Mouse (Mus musculus) forebrain, embryonic 11.5 days (tissue): ENCODE results near the gene Dact3. TPM values are rescaled to one million over a fixed set of nuclear protein-coding genes. Genes with fewer than 3 reads are reported as not detected.

Experiments
- ATAC-seq: fragments of 200-750 bp; cut with Nextera tagmentation; replicated peaks from 2 replicates; pipeline ENCODE4 v1.8.0; 2017; ENCODE audit warnings: moderate TSS enrichment; ENCODE audit not compliant: low FRiP score
- DNase-seq: peaks from one replicate; pipeline ENCODE4 v3.0.0-alpha.2; 2017; ENCODE audit warnings: low spot score
- H3K27ac ChIP-seq: fragments of 300-500 bp; sonication (generic); 2 replicates; pipeline ENCODE4 v1.5.1; 2014; ENCODE audit warnings: low read depth, low read length
- H3K27me3 ChIP-seq: fragments of 300-500 bp; sonication (generic); 2 replicates; pipeline ENCODE4 v1.6.1; 2014; ENCODE audit warnings: mild to moderate bottlenecking, low read length, mixed read lengths; ENCODE audit not compliant: control insufficient read depth, insufficient read depth
- H3K36me3 ChIP-seq: fragments of 300-500 bp; sonication (generic); 2 replicates; pipeline ENCODE4 v1.6.1; 2014; ENCODE audit warnings: mild to moderate bottlenecking, low read length, moderate library complexity, mixed read lengths; ENCODE audit not compliant: control insufficient read depth, insufficient read depth
- H3K4me1 ChIP-seq: fragments of 300-500 bp; sonication (generic); replicated peaks from 2 replicates; pipeline ENCODE4 v1.6.1; 2014; ENCODE audit warnings: low read length, mixed read lengths; ENCODE audit not compliant: control insufficient read depth, insufficient read depth
- H3K4me2 ChIP-seq: fragments of 300-500 bp; sonication (generic); 2 replicates; pipeline ENCODE4 v1.6.1; 2014; ENCODE audit warnings: low read depth, mild to moderate bottlenecking, low read length, moderate library complexity, mixed read lengths; ENCODE audit not compliant: severe bottlenecking
- H3K4me3 ChIP-seq: fragments of 300-500 bp; sonication (generic); 2 replicates; pipeline ENCODE4 v1.5.1; 2014; ENCODE audit warnings: low read depth, low read length
- H3K9ac ChIP-seq: fragments of 300-500 bp; sonication (generic); 2 replicates; pipeline ENCODE4 v1.6.1; 2014; ENCODE audit warnings: low read length
- H3K9me3 ChIP-seq: fragments of 300-500 bp; sonication (generic); 2 replicates; pipeline ENCODE4 v1.6.1; 2016; ENCODE audit warnings: low read length, mixed read lengths; ENCODE audit not compliant: control insufficient read depth
- WGBS: fragments of 180-500 bp; shearing (Covaris S2); extraction: QIAGEN DNeasy Blood & Tissue Kit; methylation state at CpG from one replicate; pipeline ENCODE4 v1.1.7; 2014; 5-methylcytosine and 5-hydroxymethylcytosine counted together
- polyA plus RNA-seq: library from polyadenylated mRNA; unstranded; fragments of >200 nt; fragmentation: Nextera tagmentation; extraction: Ambion mirVana; gene quantifications from 2 replicates; pipeline ENCODE4 v1.2.1, GENCODE M21; 2014

Dact3 gene
- 4.8 and 7.0 TPM in 2 replicates for polyA plus RNA-seq

DNA sequence AGATGAGACGGTGACA lies at the start of gene Dact3:
TSS of gene Dact3 (plus strand) at position 8 of the 16 bp plus-strand sequence.
- ATAC-seq (no peak), DNase-seq (no peak)
- Histone ChIP-seq H3K36me3 (no peaks in the 10 kb centered on the region), H3K4me1 (peaks cover 18% of the 10 kb centered on the region), H3K27ac (peak within 1 kb of the TSS; percentile 92), H3K4me2 (peak within 1 kb of the TSS; percentile 95), H3K4me3 (peak within 1 kb of the TSS; percentile 69), H3K9ac (peak within 1 kb of the TSS; percentile 74), H3K9me3 (no peaks in the 10 kb centered on the region; the same call in 1 of the 2 replicates), H3K27me3 (no peaks in the 10 kb centered on the region)
- 0% methylated on average over 1 of the region's 1 CpGs for WGBS

- H3K9me3 ChIP-seq = no peaks in the 10 kb centered on the region
- ATAC-seq (no peak), DNase-seq (no peak)
- no peaks in the 10 kb centered on the region for H3K27me3 ChIP-seq
- peaks cover 3% of the 10 kb centered on the region; the same call in 1 of the 2 replicates for H3K4me1 ChIP-seq
- peaks cover 10% of the 10 kb centered on the region for H3K36me3 ChIP-seq
- WGBS = 85% methylated on average over 10 of the region's 10 CpGs
- H3K4me2 ChIP-seq = no peak overlapping the region
- H3K27ac ChIP-seq = no peak overlapping the region
- no peak overlapping the region for H3K4me3 ChIP-seq
- H3K9ac ChIP-seq = no peak overlapping the region
These were observed 49.3 kb upstream of the Dact3 start for GRCm38 (mm10) chr7:16825785-16826184.

DNA sequence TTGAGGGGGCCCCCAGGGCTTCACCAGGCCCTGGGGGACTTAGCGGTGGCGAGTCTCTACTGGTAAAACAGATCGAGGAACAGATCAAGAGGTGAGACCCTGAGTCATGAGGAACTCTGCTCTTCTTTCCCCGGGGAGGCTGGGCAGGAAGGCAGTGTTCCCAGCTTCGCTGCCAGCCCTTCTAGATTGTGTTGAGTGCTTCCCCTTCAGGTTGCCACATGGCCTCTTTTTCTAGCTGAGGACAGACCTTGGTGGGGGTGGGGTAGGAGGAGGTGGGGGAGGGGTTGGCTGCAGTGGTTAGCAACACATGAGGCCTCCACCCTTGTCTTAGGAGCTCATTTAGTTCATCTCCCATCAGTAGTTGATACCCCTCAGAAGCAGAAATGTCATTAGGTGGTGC lies 48.5 kb upstream of the Dact3 start:
- Histone ChIP-seq H3K27ac (no peak overlapping the region), H3K36me3 (peaks cover 12% of the 10 kb centered on the region)
- WGBS = 87% methylated on average over 5 of the region's 5 CpGs

DNA sequence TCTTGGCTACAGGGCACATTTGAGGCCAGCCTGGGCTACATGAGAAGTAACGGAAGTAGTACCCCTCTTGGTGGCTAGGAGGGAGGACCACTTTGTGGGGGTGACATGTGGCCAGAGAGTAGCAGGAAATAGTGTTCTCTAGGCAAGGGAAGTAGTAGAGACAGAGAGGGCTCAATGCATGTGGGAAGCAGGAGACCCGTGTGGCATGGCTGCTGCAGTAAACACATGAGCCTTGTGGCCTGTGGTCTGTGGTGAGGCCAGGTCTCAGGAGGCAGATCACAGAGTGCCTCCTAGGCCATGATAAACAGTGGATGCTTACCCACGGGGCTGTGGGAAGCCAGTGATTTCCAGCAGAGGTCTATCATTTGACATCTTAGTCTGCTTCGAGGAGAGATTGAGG lies 47.8 kb upstream of the Dact3 start:
- Histone ChIP-seq H3K4me2 (no peak overlapping the region), H3K27me3 (no peaks in the 10 kb centered on the region), H3K4me3 (no peak overlapping the region), H3K36me3 (peaks cover 13% of the 10 kb centered on the region), H3K9me3 (no peaks in the 10 kb centered on the region), H3K27ac (no peak overlapping the region), H3K9ac (no peak overlapping the region), H3K4me1 (no peaks in the 10 kb centered on the region)
- no peak for ATAC-seq
- DNase-seq = no peak
- WGBS = 84% methylated on average over 4 of the region's 4 CpGs

More for the DNA sequence above, 48.5 kb upstream of the Dact3 start:
- no peaks in the 10 kb centered on the region for H3K27me3 ChIP-seq
- peaks cover 2% of the 10 kb centered on the region; the same call in 1 of the 2 replicates for H3K4me1 ChIP-seq
- no peak overlapping the region for H3K4me3 ChIP-seq
- H3K4me2 ChIP-seq = no peak overlapping the region
- H3K9me3 ChIP-seq = no peaks in the 10 kb centered on the region
- DNase-seq (no peak), ATAC-seq (no peak)
- H3K9ac ChIP-seq = no peak overlapping the region

GRCm38 (mm10) chr7:16830449-16830848 lies 44.7 kb upstream of the Dact3 start:
- Histone ChIP-seq H3K36me3 (peaks cover 24% of the 10 kb centered on the region), H3K9ac (no peak overlapping the region), H3K27me3 (no peaks in the 10 kb centered on the region), H3K9me3 (no peaks in the 10 kb centered on the region), H3K27ac (no peak overlapping the region), H3K4me1 (no peaks in the 10 kb centered on the region), H3K4me2 (no peak overlapping the region), H3K4me3 (no peak overlapping the region)
- no peak for DNase-seq
- 93% methylated on average over 9 of the region's 9 CpGs for WGBS
- no peak for ATAC-seq

DNA sequence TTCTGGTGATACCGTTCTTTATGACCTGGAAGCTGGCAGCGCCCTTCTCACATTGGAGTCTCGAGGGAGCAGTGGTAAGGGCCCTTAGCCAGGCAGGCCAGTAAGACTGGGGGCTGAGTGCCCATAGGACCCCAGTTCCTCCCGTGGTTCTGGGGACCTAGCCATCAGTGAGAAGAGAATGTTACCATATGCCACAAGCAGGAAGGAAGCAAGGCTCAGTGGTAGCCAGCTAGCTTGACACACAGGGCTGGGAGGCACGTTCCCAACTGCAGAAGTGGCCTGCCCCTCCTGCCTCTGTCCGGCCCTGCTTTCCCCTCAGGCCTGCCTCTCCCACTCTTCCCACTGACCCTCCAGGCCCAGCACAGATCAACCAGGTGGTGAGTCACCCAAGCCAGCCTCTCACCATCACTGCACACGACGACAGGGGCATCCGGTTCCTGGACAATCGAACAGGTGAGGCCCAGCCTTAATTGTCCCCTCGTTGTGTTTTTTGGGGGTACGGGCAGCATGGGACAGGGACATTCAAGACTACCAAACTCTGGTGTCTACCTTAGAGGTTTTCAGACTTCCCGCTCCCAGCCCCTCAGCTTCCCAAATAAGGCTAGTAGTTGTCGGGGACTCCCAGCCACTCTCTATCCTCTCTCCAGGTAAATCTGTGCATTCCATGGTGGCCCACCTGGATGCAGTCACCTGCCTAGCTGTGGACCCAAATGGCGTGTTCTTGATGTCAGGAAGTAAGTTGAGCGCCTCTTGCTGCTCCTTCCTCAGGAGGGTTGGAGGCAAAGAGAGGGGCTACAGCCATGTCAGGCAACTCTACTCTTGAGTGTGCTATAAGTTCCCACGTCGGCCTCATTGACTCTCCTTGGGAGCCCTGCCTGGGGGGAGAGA lies 37.0 kb upstream of the Dact3 start:
- Histone ChIP-seq H3K27me3 (no peaks in the 10 kb centered on the region), H3K36me3 (peaks cover 7% of the 10 kb centered on the region; the same call in 1 of the 2 replicates), H3K4me3 (no peak overlapping the region), H3K9me3 (no peaks in the 10 kb centered on the region), H3K27ac (no peak overlapping the region), H3K9ac (no peak overlapping the region), H3K4me1 (no peaks in the 10 kb centered on the region; the same call in 1 of the 2 replicates), H3K4me2 (no peak overlapping the region)
- ATAC-seq (no peak), DNase-seq (no peak)
- WGBS = 94% methylated on average over 18 of the region's 18 CpGs

DNA sequence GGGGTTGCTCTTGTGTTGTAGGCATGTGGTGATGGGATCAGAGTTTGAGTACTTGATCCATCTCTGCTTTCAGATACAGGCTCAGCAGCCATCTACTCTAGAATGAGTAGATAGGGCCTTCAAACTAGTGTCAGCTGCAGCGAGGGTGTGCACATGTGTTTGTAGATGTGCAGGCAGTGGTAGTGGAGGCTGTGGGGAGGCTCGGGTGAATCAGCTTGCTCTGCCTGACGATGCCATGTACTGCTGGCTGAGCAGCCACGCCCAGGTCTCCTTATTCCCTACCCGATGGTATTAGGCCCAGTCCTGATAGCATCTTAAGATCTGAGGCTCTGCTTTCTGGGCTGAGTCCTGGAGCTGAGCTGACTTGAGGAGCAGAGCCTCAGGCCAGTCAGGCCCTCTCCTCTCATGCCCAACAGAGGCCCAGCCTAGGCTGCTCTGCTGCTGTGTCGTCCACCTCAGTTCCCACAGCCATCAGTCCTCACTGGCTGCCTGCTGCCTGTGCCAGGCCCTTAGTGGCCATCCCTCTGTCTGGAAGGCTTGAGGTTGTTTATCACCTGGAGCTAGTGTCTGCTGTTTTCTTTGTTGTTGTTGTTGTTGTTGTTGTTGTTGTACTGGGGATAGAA lies 36.2 kb upstream of the Dact3 start:
- Histone ChIP-seq H3K27me3 (no peaks in the 10 kb centered on the region), H3K9me3 (no peaks in the 10 kb centered on the region), H3K4me3 (no peak overlapping the region), H3K36me3 (peaks cover 5% of the 10 kb centered on the region; the same call in 1 of the 2 replicates), H3K27ac (no peak overlapping the region), H3K9ac (no peak overlapping the region), H3K4me1 (peaks cover 3% of the 10 kb centered on the region), H3K4me2 (no peak overlapping the region)
- 84% methylated on average over 6 of the region's 6 CpGs for WGBS
- ATAC-seq (no peak), DNase-seq (no peak)

DNA sequence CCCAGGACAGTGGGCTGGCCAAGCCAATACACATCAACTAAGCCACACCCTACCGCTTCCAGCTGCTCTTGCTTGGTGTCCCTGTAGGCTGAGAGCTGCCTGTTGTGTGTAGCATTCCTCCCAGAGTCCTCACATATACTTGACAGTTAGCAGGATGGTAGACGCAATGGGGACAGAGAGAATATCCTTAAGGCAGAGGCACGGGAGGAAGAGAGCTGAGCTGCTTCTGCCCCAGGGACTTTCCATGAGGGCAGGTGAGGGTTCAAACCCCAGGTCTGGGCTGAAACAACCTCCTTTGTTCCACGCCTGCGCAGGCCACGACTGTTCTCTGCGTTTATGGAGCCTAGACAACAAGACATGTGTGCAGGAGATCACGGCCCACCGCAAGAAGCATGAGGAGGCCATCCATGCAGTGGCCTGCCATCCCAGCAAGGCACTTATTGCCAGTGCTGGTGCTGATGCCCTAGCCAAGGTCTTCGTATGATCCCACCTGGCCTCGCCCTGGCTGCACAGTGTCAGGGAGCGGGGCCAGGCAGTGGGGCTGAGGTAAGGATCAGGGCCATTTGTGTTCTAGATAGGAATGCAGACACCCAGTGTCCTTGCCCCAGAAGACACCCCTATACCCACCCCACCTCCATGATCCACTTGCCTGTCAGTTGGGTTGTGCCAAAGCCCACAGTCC lies 35.5 kb upstream of the Dact3 start:
- H3K36me3 ChIP-seq = peaks cover 5% of the 10 kb centered on the region; the same call in 1 of the 2 replicates
- 94% methylated on average over 12 of the region's 12 CpGs for WGBS

More for the DNA sequence above, 35.5 kb upstream of the Dact3 start:
- no peak for ATAC-seq
- Histone ChIP-seq H3K27me3 (no peaks in the 10 kb centered on the region), H3K27ac (no peak overlapping the region), H3K4me1 (peaks cover 5% of the 10 kb centered on the region), H3K4me3 (no peak overlapping the region), H3K9me3 (no peaks in the 10 kb centered on the region), H3K9ac (no peak overlapping the region), H3K4me2 (no peak overlapping the region)
- DNase-seq = no peak
